Mouse (Mus musculus): ENCODE measurements around the gene Adra2b. TPM values are rescaled to one million over a fixed set of nuclear protein-coding genes. Genes with fewer than 3 reads are reported as not detected.

The Adra2b gene
- total and polyA plus RNA-seq, 3 experiments: 0.05 TPM; not detected in 2

DNA sequence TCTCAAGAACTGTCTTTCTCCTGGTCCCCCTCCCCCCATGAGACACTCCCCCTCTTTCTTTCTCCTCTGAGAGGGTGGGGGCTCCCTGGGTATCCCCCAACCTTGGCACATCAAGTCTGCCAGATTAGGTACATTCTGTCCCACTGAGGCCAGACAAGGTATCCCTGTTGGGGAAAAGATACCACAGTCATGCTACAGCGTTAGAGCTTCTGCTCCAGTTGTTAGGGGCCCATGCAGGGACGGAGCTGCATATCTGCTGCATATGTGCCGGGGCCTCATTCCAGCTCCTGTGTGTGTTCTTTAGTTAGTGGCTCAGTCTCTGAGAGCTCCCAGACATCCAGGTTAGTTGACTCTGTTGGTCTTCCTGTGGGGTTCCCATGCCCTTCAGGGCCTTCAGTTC, 11.1 kb downstream of the Adra2b start:
- no peak for TF ChIP-seq GATA2 (IDR thresholded peaks at IDR 0.05; ENCODE audit: borderline replicate concordance, low read depth, low read length)
- TF ChIP-seq CTCF (IDR thresholded peaks at IDR 0.05; ENCODE audit: low read depth, low read length): no peak
- no peak for TF ChIP-seq POLR2AphosphoS5 (IDR thresholded peaks at IDR 0.05; ENCODE audit: insufficient replicate concordance, low read depth, low read length)
- TF ChIP-seq TAL1 (conservative IDR thresholded peaks at IDR 0.05; ENCODE audit: low read depth, low read length): no peak
- TF ChIP-seq GATA1 (IDR thresholded peaks at IDR 0.05; ENCODE audit: borderline replicate concordance, low read length): no peak
- no peaks in the 10 kb centered on the region for H3K9me3 ChIP-seq (replicated peaks)
- no peak for ATAC-seq (ENCODE audit: extremely low read depth, insufficient number of reproducible peaks, low FRiP score, poor library complexity, severe bottlenecking)
- H3K27me3 ChIP-seq (ENCODE audit: insufficient read depth, low read length): peaks cover 18% of the 10 kb centered on the region
- H3K36me3 ChIP-seq (replicated peaks): no peaks in the 10 kb centered on the region
- H3K4me1 ChIP-seq (ENCODE audit: insufficient read depth, low read depth, low read length): peaks cover 8% of the 10 kb centered on the region
- DNase-seq (ENCODE audit: low spot score): no peak
- H3K4me3 ChIP-seq (ENCODE audit: low read depth, low read length): no peak overlapping the region

- TF ChIP-seq GATA2 (IDR thresholded peaks at IDR 0.05; ENCODE audit: borderline replicate concordance, low read depth, low read length) (no peak), POLR2AphosphoS5 (IDR thresholded peaks at IDR 0.05; ENCODE audit: insufficient replicate concordance, low read depth, low read length) (no peak), TAL1 (conservative IDR thresholded peaks at IDR 0.05; ENCODE audit: low read depth, low read length) (no peak), GATA1 (IDR thresholded peaks at IDR 0.05; ENCODE audit: borderline replicate concordance, low read length) (no peak), CTCF (IDR thresholded peaks at IDR 0.05; ENCODE audit: low read depth, low read length) (no peak)
- no peaks in the 10 kb centered on the region for H3K36me3 ChIP-seq (replicated peaks)
- peaks cover 8% of the 10 kb centered on the region for H3K4me1 ChIP-seq (ENCODE audit: insufficient read depth, low read depth, low read length)
- peaks cover 27% of the 10 kb centered on the region for H3K27me3 ChIP-seq (ENCODE audit: insufficient read depth, low read length)
- DNase-seq (ENCODE audit: low spot score) (no peak), ATAC-seq (ENCODE audit: extremely low read depth, insufficient number of reproducible peaks, low FRiP score, poor library complexity, severe bottlenecking) (no peak)
- H3K4me3 ChIP-seq (ENCODE audit: low read depth, low read length): no peak overlapping the region
- no peaks in the 10 kb centered on the region for H3K9me3 ChIP-seq (replicated peaks)
These were observed 12.1 kb downstream of the Adra2b start for GRCm38 (mm10) chr2:127375087-127375486.

DNA sequence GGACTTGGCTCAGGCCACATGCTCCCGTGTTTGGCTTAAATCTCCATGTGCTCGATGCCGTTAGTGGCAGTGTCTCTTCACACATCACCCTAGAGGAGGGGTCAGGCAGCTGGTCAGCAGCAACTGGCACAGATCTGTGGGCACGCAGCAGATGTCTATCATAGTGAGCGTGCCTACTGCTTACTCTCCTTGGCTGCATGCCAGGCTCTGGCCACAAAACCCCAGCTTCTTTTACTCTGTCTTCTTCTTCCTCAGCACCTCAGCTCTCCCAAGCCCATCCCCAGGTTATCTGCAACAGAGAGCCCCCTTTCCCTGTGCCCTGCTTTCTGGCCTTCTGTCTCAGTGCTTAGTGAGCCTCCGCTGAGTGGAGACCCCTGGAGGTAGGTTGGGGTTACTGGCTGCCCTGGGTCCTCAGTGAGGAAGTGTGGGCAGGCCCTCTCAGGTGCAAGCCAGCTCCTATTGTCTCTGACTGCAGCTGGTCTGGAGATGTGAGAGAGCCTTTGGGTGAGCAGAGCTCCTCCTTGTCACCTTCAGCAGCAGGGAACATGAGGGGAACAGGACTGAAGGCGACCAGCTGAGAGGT, 12.8 kb downstream of the Adra2b start:
- no peak for ATAC-seq (ENCODE audit: extremely low read depth, insufficient number of reproducible peaks, low FRiP score, poor library complexity, severe bottlenecking)
- H3K4me1 ChIP-seq (ENCODE audit: insufficient read depth, low read depth, low read length): peaks cover 8% of the 10 kb centered on the region
- no peak overlapping the region for H3K4me3 ChIP-seq (ENCODE audit: low read depth, low read length)
- DNase-seq (ENCODE audit: low spot score): peak; percentile 33
- H3K36me3 ChIP-seq (replicated peaks): no peaks in the 10 kb centered on the region
- TF ChIP-seq CTCF (IDR thresholded peaks at IDR 0.05; ENCODE audit: low read depth, low read length): 0 out of 2 replicates have a peak, but pooled peaks have one; percentile 10
- no peak for TF ChIP-seq TAL1 (conservative IDR thresholded peaks at IDR 0.05; ENCODE audit: low read depth, low read length)
- H3K9me3 ChIP-seq (replicated peaks): no peaks in the 10 kb centered on the region
- peaks cover 27% of the 10 kb centered on the region for H3K27me3 ChIP-seq (ENCODE audit: insufficient read depth, low read length)

- peaks cover 3% of the 10 kb centered on the region for H3K4me1 ChIP-seq (ENCODE audit: insufficient read depth, low read depth, low read length)
- H3K4me3 ChIP-seq (ENCODE audit: low read depth, low read length): no peak overlapping the region
- H3K9me3 ChIP-seq (replicated peaks): no peaks in the 10 kb centered on the region
- H3K36me3 ChIP-seq (replicated peaks): no peaks in the 10 kb centered on the region
- DNase-seq (ENCODE audit: low spot score): no peak
- TF ChIP-seq GATA2 (IDR thresholded peaks at IDR 0.05; ENCODE audit: borderline replicate concordance, low read depth, low read length) (no peak), GATA1 (IDR thresholded peaks at IDR 0.05; ENCODE audit: borderline replicate concordance, low read length) (no peak), CTCF (IDR thresholded peaks at IDR 0.05; ENCODE audit: low read depth, low read length) (no peak), POLR2AphosphoS5 (IDR thresholded peaks at IDR 0.05; ENCODE audit: insufficient replicate concordance, low read depth, low read length) (no peak), TAL1 (conservative IDR thresholded peaks at IDR 0.05; ENCODE audit: low read depth, low read length) (no peak)
- no peak for ATAC-seq (ENCODE audit: extremely low read depth, insufficient number of reproducible peaks, low FRiP score, poor library complexity, severe bottlenecking)
- peaks cover 25% of the 10 kb centered on the region for H3K27me3 ChIP-seq (ENCODE audit: insufficient read depth, low read length)
These were observed 13.5 kb downstream of the Adra2b start for GRCm38 (mm10) chr2:127376423-127377051.

DNA sequence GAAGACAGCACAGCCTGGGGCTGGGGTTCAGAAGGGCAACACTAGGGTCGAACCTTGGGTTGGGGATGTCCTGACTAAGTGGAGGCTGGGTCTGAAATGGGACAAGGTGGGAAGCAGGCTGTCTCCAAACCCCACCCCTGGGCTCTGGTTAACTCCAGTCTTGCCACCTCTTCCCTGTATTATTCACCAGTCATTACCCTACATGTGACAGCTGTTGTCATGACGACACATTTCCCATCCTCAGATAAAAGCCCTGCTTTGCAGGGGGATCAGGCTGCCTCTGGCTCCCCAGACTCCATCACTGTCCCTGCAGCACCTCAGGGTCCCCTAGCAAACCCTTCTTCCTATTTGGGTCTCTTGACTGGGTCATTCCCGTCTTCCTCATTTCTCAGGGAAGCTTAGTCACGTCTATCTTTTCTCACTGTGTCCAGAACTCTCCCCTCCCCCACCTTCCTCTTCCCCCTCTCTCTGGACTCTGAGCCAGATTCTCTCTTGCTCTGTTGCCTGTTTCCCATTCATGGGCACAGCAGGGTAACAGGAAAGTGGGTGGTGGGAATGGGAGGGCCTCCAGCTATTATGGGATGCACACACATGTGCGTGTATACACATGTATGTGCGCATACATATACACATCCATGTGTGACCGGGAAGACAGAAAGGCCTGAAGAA, 15.1 kb downstream of the Adra2b start:
- TF ChIP-seq POLR2AphosphoS5 (IDR thresholded peaks at IDR 0.05; ENCODE audit: insufficient replicate concordance, low read depth, low read length) (no peak), TAL1 (conservative IDR thresholded peaks at IDR 0.05; ENCODE audit: low read depth, low read length) (no peak), GATA1 (IDR thresholded peaks at IDR 0.05; ENCODE audit: borderline replicate concordance, low read length) (no peak), CTCF (IDR thresholded peaks at IDR 0.05; ENCODE audit: low read depth, low read length) (no peak), GATA2 (IDR thresholded peaks at IDR 0.05; ENCODE audit: borderline replicate concordance, low read depth, low read length) (no peak)
- H3K4me1 ChIP-seq (ENCODE audit: insufficient read depth, low read depth, low read length): no peaks in the 10 kb centered on the region
- no peak overlapping the region for H3K4me3 ChIP-seq (ENCODE audit: low read depth, low read length)
- ATAC-seq (ENCODE audit: extremely low read depth, insufficient number of reproducible peaks, low FRiP score, poor library complexity, severe bottlenecking) (no peak), DNase-seq (ENCODE audit: low spot score) (no peak)
- H3K36me3 ChIP-seq (replicated peaks): no peaks in the 10 kb centered on the region
- no peaks in the 10 kb centered on the region for H3K9me3 ChIP-seq (replicated peaks)
- H3K27me3 ChIP-seq (ENCODE audit: insufficient read depth, low read length): peaks cover 25% of the 10 kb centered on the region

- H3K4me1 ChIP-seq (ENCODE audit: insufficient read depth, low read depth, low read length): no peaks in the 10 kb centered on the region
- no peaks in the 10 kb centered on the region for H3K36me3 ChIP-seq (replicated peaks)
These were observed 15.6 kb downstream of the Adra2b start for GRCm38 (mm10) chr2:127378611-127378990.

More at GRCm38 (mm10) chr2:127378611-127378990, 15.6 kb downstream of the Adra2b start:
- ATAC-seq (ENCODE audit: extremely low read depth, insufficient number of reproducible peaks, low FRiP score, poor library complexity, severe bottlenecking) (no peak), DNase-seq (ENCODE audit: low spot score) (no peak)
- TF ChIP-seq GATA2 (IDR thresholded peaks at IDR 0.05; ENCODE audit: borderline replicate concordance, low read depth, low read length) (no peak), POLR2AphosphoS5 (IDR thresholded peaks at IDR 0.05; ENCODE audit: insufficient replicate concordance, low read depth, low read length) (no peak)
- Histone ChIP-seq H3K9me3 (replicated peaks) (no peaks in the 10 kb centered on the region), H3K27me3 (ENCODE audit: insufficient read depth, low read length) (peaks cover 25% of the 10 kb centered on the region), H3K4me3 (ENCODE audit: low read depth, low read length) (no peak overlapping the region)

All from G1E (cell line).